Mouse (Mus musculus): Measurements from ENCODE around the gene Slx1b. TPM values are rescaled to one million over a fixed set of nuclear protein-coding genes. Genes with fewer than 3 reads are reported as not detected.

Slx1b gene
- total and polyA plus RNA-seq, 2 experiments = 4.1 to 15.4 TPM

GRCm38 (mm10) chr7:126707442-126708174 lies 12.0 kb upstream of the Slx1b start, which contains the start of gene Coro1a:
Gene Coro1a, minus strand, starts transcription at chr7:126707787.
- peaks cover 8% of the 10 kb centered on the region; the same call in 1 of the 2 replicates for H3K27me3 ChIP-seq (ENCODE audit: control insufficient read depth, insufficient read depth, low read length)
- DNase-seq (ENCODE audit: extremely low read depth, low read depth, low spot score) = no peak
- H3K4me3 ChIP-seq (ENCODE audit: insufficient read depth, low read depth, low read length) = no peak within 1 kb of the TSS
- no peaks in the 10 kb centered on the region for H3K79me2 ChIP-seq (ENCODE audit: control insufficient read depth, insufficient read depth, low read length)
- H3K27ac ChIP-seq (replicated peaks; ENCODE audit: insufficient read depth, low read depth, low read length) = no peak within 1 kb of the TSS
- TF ChIP-seq CTCF (IDR thresholded peaks at IDR 0.05; ENCODE audit: low read depth, low read length) = no peak
- TF ChIP-seq POLR2A (IDR thresholded peaks at IDR 0.05; ENCODE audit: extremely low read depth, insufficient read depth, low read length) = no peak
- no peaks in the 10 kb centered on the region for H3K36me3 ChIP-seq (ENCODE audit: control insufficient read depth, insufficient read depth, low read length)
- no peak within 1 kb of the TSS for H3K9ac ChIP-seq (ENCODE audit: low read depth, low read length)
- no peaks in the 10 kb centered on the region for H3K4me1 ChIP-seq (ENCODE audit: control insufficient read depth, insufficient read depth, low read length)
- 85% methylated on average over 19 of the region's 19 CpGs for WGBS

- H3K27ac ChIP-seq (replicated peaks; ENCODE audit: insufficient read depth, low read depth, low read length) = peak overlapping the region; percentile 18; the same call in 1 of the 2 replicates
Measured at GRCm38 (mm10) chr7:126704121-126704980, 8.8 kb upstream of the Slx1b start.

GRCm38 (mm10) chr7:126703757-126704077 lies 8.1 kb upstream of the Slx1b start:
- H3K27ac ChIP-seq (replicated peaks; ENCODE audit: insufficient read depth, low read depth, low read length) = 0 out of 2 replicates have a peak overlapping the region, but pooled peaks have one; percentile 9
- no peak for DNase-seq (ENCODE audit: extremely low read depth, low read depth, low spot score)
- TF ChIP-seq CTCF (IDR thresholded peaks at IDR 0.05; ENCODE audit: low read depth, low read length) (no peak), POLR2A (IDR thresholded peaks at IDR 0.05; ENCODE audit: extremely low read depth, insufficient read depth, low read length) (no peak)

More at GRCm38 (mm10) chr7:126704121-126704980, 8.8 kb upstream of the Slx1b start:
- peaks cover 8% of the 10 kb centered on the region; the same call in 1 of the 2 replicates for H3K27me3 ChIP-seq (ENCODE audit: control insufficient read depth, insufficient read depth, low read length)
- H3K4me1 ChIP-seq (ENCODE audit: control insufficient read depth, insufficient read depth, low read length) = no peaks in the 10 kb centered on the region
- 5% methylated on average over 39 of the region's 39 CpGs for WGBS
- peak overlapping the region; percentile 47 for H3K9ac ChIP-seq (ENCODE audit: low read depth, low read length)
- TF ChIP-seq POLR2A (IDR thresholded peaks at IDR 0.05; ENCODE audit: extremely low read depth, insufficient read depth, low read length) (0 out of 2 replicates have a peak, but pooled peaks have one; percentile 7), CTCF (IDR thresholded peaks at IDR 0.05; ENCODE audit: low read depth, low read length) (no peak)
- DNase-seq (ENCODE audit: extremely low read depth, low read depth, low spot score) = no peak
- H3K4me3 ChIP-seq (ENCODE audit: insufficient read depth, low read depth, low read length) = peak overlapping the region; percentile 61
- H3K79me2 ChIP-seq (ENCODE audit: control insufficient read depth, insufficient read depth, low read length) = no peaks in the 10 kb centered on the region
- H3K36me3 ChIP-seq (ENCODE audit: control insufficient read depth, insufficient read depth, low read length) = no peaks in the 10 kb centered on the region

GRCm38 (mm10) chr7:126702861-126703756 lies 7.5 kb upstream of the Slx1b start:
- Histone ChIP-seq H3K36me3 (ENCODE audit: control insufficient read depth, insufficient read depth, low read length) (no peaks in the 10 kb centered on the region), H3K4me3 (ENCODE audit: insufficient read depth, low read depth, low read length) (peak overlapping the region; percentile 52), H3K27ac (replicated peaks; ENCODE audit: insufficient read depth, low read depth, low read length) (peak overlapping the region; percentile 26; the same call in 1 of the 2 replicates), H3K4me1 (ENCODE audit: control insufficient read depth, insufficient read depth, low read length) (no peaks in the 10 kb centered on the region), H3K79me2 (ENCODE audit: control insufficient read depth, insufficient read depth, low read length) (no peaks in the 10 kb centered on the region), H3K9ac (ENCODE audit: low read depth, low read length) (0 out of 2 replicates have a peak overlapping the region, but pooled peaks have one; percentile 15), H3K27me3 (ENCODE audit: control insufficient read depth, insufficient read depth, low read length) (peaks cover 8% of the 10 kb centered on the region; the same call in 1 of the 2 replicates)
- no peak for TF ChIP-seq CTCF (IDR thresholded peaks at IDR 0.05; ENCODE audit: low read depth, low read length)
- no peak for TF ChIP-seq POLR2A (IDR thresholded peaks at IDR 0.05; ENCODE audit: extremely low read depth, insufficient read depth, low read length)
- WGBS = 81% methylated on average over 12 of the region's 12 CpGs
- no peak for DNase-seq (ENCODE audit: extremely low read depth, low read depth, low spot score)

More at GRCm38 (mm10) chr7:126703757-126704077, 8.1 kb upstream of the Slx1b start:
- no peaks in the 10 kb centered on the region for H3K36me3 ChIP-seq (ENCODE audit: control insufficient read depth, insufficient read depth, low read length)
- peak overlapping the region; percentile 52 for H3K4me3 ChIP-seq (ENCODE audit: insufficient read depth, low read depth, low read length)
- H3K27me3 ChIP-seq (ENCODE audit: control insufficient read depth, insufficient read depth, low read length) = peaks cover 8% of the 10 kb centered on the region; the same call in 1 of the 2 replicates
- WGBS = 33% methylated on average over 7 of the region's 7 CpGs
- no peaks in the 10 kb centered on the region for H3K4me1 ChIP-seq (ENCODE audit: control insufficient read depth, insufficient read depth, low read length)
- no peaks in the 10 kb centered on the region for H3K79me2 ChIP-seq (ENCODE audit: control insufficient read depth, insufficient read depth, low read length)
- 0 out of 2 replicates have a peak overlapping the region, but pooled peaks have one; percentile 15 for H3K9ac ChIP-seq (ENCODE audit: low read depth, low read length)

- Histone ChIP-seq H3K4me3 (ENCODE audit: insufficient read depth, low read depth, low read length) (no peak overlapping the region), H3K36me3 (ENCODE audit: control insufficient read depth, insufficient read depth, low read length) (no peaks in the 10 kb centered on the region), H3K27ac (replicated peaks; ENCODE audit: insufficient read depth, low read depth, low read length) (peak overlapping the region; percentile 26), H3K9ac (ENCODE audit: low read depth, low read length) (0 out of 2 replicates have a peak overlapping the region, but pooled peaks have one; percentile 8), H3K79me2 (ENCODE audit: control insufficient read depth, insufficient read depth, low read length) (no peaks in the 10 kb centered on the region), H3K4me1 (ENCODE audit: control insufficient read depth, insufficient read depth, low read length) (no peaks in the 10 kb centered on the region), H3K27me3 (ENCODE audit: control insufficient read depth, insufficient read depth, low read length) (peaks cover 8% of the 10 kb centered on the region; the same call in 1 of the 2 replicates)
- TF ChIP-seq CTCF (IDR thresholded peaks at IDR 0.05; ENCODE audit: low read depth, low read length) (no peak), POLR2A (IDR thresholded peaks at IDR 0.05; ENCODE audit: extremely low read depth, insufficient read depth, low read length) (no peak)
- no peak for DNase-seq (ENCODE audit: extremely low read depth, low read depth, low spot score)
- 82% methylated on average over 6 of the region's 6 CpGs for WGBS
Measured at GRCm38 (mm10) chr7:126702358-126702757, 6.8 kb upstream of the Slx1b start.
